Mouse (Mus musculus) small intestine, adult 2 months (tissue): Measurements from ENCODE around the gene Guca1b.

ENCODE experiments used
- CTCF ChIP-seq: fragments of 200-500 bp; IDR thresholded peaks from 2 replicates; pipeline ENCODE4 v1.5.1; 2012; ENCODE audit warnings: low read depth, mild to moderate bottlenecking, control low read depth, inconsistent platforms, low read length, moderate library complexity, mixed read lengths; ENCODE audit not compliant: insufficient replicate concordance, insufficient read length; ENCODE audit errors: extremely low read depth
- POLR2A ChIP-seq: fragments of 200-500 bp; IDR thresholded peaks from 2 replicates; pipeline ENCODE4 v1.6.1; 2012; ENCODE audit warnings: low read depth, mild to moderate bottlenecking, control low read depth, inconsistent platforms, low read length, moderate library complexity

- TF ChIP-seq CTCF (no peak), POLR2A (no peak)
These were observed 39.0 kb downstream of the Guca1b start for GRCm38 (mm10) chr17:47424186-47424585.
